Mouse (Mus musculus): ENCODE data around the gene Cntd1. TPM values are rescaled to one million over a fixed set of nuclear protein-coding genes. Genes with fewer than 3 reads are reported as not detected.

Cntd1 gene
- polyA plus RNA-seq, 1 experiment from 2014 or later = 0.67 TPM

DNA sequence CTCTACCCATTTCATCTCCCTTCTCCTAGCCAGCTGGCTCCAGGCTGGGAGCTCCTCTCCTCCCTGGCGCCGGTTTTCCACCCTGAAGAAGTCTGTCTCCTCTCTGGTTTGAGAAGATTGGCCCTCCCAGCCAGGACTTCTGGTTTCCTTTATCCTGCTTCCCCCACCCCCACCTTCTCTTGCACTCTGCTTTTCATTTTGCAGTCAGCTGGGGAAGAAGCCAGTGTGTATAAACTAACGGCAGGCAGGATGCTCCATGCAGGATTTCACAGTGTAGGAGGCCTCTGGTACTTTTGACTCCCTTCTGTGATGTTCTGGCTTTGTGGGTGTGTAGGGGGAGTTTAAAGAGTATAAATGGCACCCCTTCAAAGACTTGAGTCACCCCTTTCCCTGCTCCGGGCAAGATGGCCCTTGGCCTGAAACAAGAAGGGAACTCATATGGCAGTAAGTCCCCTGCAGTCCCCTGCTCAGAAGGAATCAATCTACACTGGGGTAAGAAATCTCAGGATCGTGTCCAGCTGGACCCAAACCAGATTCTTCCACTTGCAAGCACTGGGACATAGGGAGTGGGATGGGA is 40.7 kb upstream of the Cntd1 start:
- no peak overlapping the region for H3K9ac ChIP-seq
- ATAC-seq (ENCODE audit: insufficient read depth) = no peak
- no peak overlapping the region for H3K4me3 ChIP-seq (replicated peaks)
- H3K36me3 ChIP-seq (replicated peaks) = no peaks in the 10 kb centered on the region
- H3K27ac ChIP-seq (replicated peaks) = no peak overlapping the region
- H3K9me3 ChIP-seq (replicated peaks) = no peaks in the 10 kb centered on the region
- H3K4me2 ChIP-seq = no peak overlapping the region
- no peaks in the 10 kb centered on the region for H3K4me1 ChIP-seq (replicated peaks)
- 52% methylated on average over 5 of the region's 5 CpGs for WGBS (ENCODE audit: insufficient replicate concordance)
- peaks cover 45% of the 10 kb centered on the region for H3K27me3 ChIP-seq

DNA sequence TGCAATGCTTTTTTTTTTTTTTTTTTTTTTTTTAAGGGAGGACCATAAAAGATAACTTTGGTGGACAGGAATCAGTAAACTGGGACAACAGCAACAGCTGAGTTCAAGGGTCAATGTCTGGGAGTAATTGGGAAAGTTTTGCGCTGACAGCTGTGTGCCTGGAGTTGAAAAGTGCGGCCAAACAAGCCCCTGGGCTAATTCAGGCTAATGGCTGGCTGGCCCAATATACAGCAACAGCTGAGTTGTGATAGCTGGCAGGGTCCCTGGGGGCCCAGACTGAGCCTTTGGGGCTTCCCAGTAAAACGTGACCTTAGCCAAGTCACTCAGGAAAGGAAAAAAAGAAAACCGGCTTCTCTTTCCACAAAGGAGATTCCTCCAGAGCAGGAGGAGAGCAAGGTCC is 33.7 kb upstream of the Cntd1 start:
- Histone ChIP-seq H3K27ac (replicated peaks) (no peak overlapping the region), H3K9ac (no peak overlapping the region), H3K9me3 (replicated peaks) (no peaks in the 10 kb centered on the region), H3K36me3 (replicated peaks) (no peaks in the 10 kb centered on the region), H3K4me1 (replicated peaks) (peaks cover 32% of the 10 kb centered on the region), H3K4me2 (no peak overlapping the region), H3K27me3 (peaks cover 75% of the 10 kb centered on the region), H3K4me3 (replicated peaks) (no peak overlapping the region)
- 43% methylated on average over 4 of the region's 4 CpGs for WGBS (ENCODE audit: insufficient replicate concordance)
- no peak for ATAC-seq (ENCODE audit: insufficient read depth)

DNA sequence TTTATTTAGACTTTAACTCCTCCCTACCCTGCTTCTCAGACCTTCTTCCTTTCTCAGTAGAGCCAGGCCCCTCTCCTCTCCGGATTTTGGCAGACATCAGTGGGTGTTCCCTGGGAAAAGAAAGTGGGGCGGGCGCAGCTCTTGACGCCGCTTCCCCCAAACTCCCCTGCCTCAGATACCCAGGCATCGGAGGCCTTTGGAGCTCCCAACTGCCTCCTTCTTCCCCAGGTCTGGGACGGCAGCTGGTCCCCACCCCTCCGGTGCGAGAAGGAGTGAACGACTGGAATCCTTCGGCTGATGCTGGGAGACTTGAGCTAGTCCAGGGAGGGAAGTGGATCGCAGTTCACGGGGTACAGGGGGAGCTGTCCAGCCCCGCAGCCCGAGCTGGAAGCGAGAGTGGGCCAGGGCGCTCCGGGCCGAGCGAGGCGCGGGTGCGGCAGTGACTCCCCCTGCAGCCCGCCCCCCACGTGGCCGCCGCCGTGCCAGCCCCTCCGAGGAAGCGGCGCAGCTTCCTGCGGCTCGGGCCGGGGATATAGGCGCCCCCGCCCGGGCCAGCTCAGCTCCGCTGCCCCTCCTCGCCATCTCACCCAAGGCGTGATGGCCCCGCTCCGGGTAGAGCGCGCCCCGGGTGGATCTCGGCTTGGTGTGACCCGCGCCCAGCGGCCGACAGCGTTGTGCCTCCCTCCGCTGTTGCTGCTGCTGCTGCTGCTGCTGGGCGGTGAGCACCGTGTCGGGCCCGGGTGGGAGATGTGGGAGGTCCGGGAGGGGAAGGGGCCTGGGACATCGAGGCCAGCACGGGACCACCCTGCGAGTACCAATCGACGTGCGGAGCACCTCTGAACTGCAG is 32.7 kb upstream of the Cntd1 start, which contains the start of gene Ramp2:
TSS of gene Ramp2 (plus strand) at position 174 of the 847 bp plus-strand sequence.
- H3K4me1 ChIP-seq (replicated peaks) = peaks cover 32% of the 10 kb centered on the region
- H3K36me3 ChIP-seq (replicated peaks) = no peaks in the 10 kb centered on the region
- H3K4me2 ChIP-seq = peak within 1 kb of the TSS; percentile 74
- 2% methylated on average over 62 of the region's 63 CpGs for WGBS (ENCODE audit: insufficient replicate concordance)
- H3K27ac ChIP-seq (replicated peaks) = no peak within 1 kb of the TSS
- H3K4me3 ChIP-seq (replicated peaks) = peak within 1 kb of the TSS; percentile 51
- H3K9ac ChIP-seq = peak within 1 kb of the TSS; percentile 32; the same call in 1 of the 2 replicates
- no peaks in the 10 kb centered on the region for H3K9me3 ChIP-seq (replicated peaks)
- peak; percentile 25 for ATAC-seq (ENCODE audit: insufficient read depth)
- peaks cover 76% of the 10 kb centered on the region for H3K27me3 ChIP-seq

DNA sequence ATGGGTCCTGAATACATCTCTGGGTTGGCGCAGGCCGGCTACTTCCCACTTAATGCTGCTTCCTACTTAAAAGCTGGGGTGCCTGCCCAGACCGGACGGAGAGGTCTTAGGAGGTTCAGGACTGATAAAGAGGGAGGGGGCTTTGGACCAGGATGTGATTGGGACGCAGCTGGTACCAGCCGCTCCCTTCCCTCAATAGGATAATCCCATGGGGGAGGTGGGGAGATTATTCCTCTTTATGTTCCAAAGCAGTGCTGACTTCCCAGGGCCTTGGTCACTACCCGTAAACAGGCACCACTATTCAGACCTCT is 32.2 kb upstream of the Cntd1 start:
- Histone ChIP-seq H3K4me3 (replicated peaks) (peak overlapping the region; percentile 51), H3K4me1 (replicated peaks) (peaks cover 32% of the 10 kb centered on the region), H3K9ac (peak overlapping the region; percentile 32; the same call in 1 of the 2 replicates), H3K9me3 (replicated peaks) (no peaks in the 10 kb centered on the region), H3K36me3 (replicated peaks) (no peaks in the 10 kb centered on the region), H3K4me2 (peak overlapping the region; percentile 74), H3K27ac (replicated peaks) (no peak overlapping the region), H3K27me3 (peaks cover 79% of the 10 kb centered on the region)
- 0 out of 2 replicates have a peak, but pooled peaks have one; percentile 16 for ATAC-seq (ENCODE audit: insufficient read depth)
- 13% methylated on average over 7 of the region's 7 CpGs for WGBS (ENCODE audit: insufficient replicate concordance)

DNA sequence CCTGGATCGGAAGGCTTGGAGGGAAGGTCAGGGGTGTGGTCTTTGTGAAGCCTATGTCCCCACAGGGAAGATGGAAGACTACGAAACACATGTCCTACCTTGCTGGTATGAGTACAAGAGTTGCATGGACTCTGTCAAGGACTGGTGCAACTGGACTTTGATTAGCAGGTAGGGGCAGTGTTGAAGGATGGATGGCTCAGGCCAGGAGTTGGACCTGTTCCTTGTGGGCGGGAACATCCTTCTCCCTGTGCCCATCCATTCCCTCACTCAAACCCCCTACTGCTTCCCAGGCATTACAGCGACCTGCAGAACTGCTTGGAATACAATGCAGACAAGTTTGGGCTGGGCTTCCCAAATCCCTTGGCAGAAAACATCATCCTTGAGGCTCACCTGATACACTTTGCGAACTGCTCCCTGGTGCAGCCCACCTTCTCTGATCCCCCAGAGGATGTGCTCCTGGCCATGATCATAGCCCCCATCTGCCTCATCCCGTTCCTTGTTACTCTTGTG is 31.2 kb upstream of the Cntd1 start:
- H3K27ac ChIP-seq (replicated peaks) = no peak overlapping the region
- 69% methylated on average over 6 of the region's 6 CpGs for WGBS (ENCODE audit: insufficient replicate concordance)
- H3K9ac ChIP-seq = no peak overlapping the region
- H3K36me3 ChIP-seq (replicated peaks) = no peaks in the 10 kb centered on the region
- H3K4me2 ChIP-seq = peak overlapping the region; percentile 74; the same call in 1 of the 2 replicates
- no peak overlapping the region for H3K4me3 ChIP-seq (replicated peaks)
- peaks cover 37% of the 10 kb centered on the region for H3K4me1 ChIP-seq (replicated peaks)
- ATAC-seq (ENCODE audit: insufficient read depth) = no peak
- no peaks in the 10 kb centered on the region for H3K9me3 ChIP-seq (replicated peaks)
- peaks cover 70% of the 10 kb centered on the region for H3K27me3 ChIP-seq

DNA sequence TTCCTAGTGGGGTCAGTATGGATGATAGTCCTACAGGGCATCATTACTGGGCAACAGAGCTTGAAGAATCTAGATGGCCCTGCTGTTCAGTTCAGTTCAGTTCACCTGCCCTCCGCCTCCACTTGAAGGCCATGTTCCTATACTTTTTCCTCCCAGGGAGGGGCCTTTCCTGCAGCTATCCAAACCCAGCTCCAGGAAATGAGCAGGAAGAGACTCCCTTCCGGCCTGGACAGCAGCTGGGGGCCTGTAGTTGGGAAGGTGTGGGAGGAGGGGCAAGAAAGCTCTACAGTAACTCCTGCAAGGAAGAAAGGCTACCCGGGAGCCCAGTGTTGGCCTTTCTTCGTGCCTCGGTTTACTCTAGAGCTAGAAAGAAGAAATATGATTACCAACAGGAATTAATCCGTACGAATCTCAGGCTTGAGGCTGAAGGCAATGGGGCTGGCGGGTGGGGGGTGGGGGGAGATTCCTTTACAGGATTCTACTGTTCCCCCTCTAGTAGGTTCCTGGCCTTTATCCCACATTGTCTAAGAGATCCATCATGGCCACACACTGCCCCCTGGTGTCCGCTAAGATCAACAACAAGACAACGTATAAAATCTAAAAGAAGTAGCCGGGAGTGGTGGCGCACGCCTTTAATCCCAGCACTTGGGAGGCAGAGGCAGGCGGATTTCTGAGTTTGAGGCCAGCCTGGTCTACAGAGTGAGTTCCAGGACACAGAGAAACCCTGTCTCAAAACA is 30.4 kb upstream of the Cntd1 start:
- WGBS (ENCODE audit: insufficient replicate concordance) = 26% methylated on average over 14 of the region's 14 CpGs
- ATAC-seq (ENCODE audit: insufficient read depth) = no peak
- H3K4me2 ChIP-seq = no peak overlapping the region

DNA sequence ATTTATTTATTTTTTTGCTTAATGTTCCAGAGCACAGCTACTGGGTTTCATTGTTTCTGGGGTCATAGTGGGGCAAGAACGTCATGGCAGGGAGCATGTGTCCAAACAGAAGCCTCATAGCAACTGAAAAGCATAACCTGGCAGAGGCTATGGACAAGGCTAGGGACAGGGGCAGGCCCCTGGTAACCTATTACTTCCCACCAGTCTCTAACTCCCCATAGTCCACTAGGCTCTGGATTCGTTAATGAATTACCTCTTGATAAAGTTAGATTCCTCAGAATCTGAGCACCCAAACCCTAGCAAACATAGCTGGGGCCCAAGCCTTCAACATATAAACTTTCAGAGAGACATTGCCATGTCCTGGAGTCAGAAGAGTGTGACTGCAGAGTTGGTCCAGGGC is 27.8 kb upstream of the Cntd1 start:
- H3K27me3 ChIP-seq = peaks cover 35% of the 10 kb centered on the region
- H3K4me1 ChIP-seq (replicated peaks) = peaks cover 48% of the 10 kb centered on the region
- H3K4me2 ChIP-seq = no peak overlapping the region
- no peaks in the 10 kb centered on the region for H3K9me3 ChIP-seq (replicated peaks)
- peaks cover 4% of the 10 kb centered on the region for H3K36me3 ChIP-seq (replicated peaks)
- H3K9ac ChIP-seq = no peak overlapping the region
- no peak overlapping the region for H3K27ac ChIP-seq (replicated peaks)
- WGBS (ENCODE audit: insufficient replicate concordance) = 65% methylated on average over 2 of the region's 2 CpGs
- ATAC-seq (ENCODE audit: insufficient read depth) = no peak
- H3K4me3 ChIP-seq (replicated peaks) = no peak overlapping the region

More for the DNA sequence above, 30.4 kb upstream of the Cntd1 start:
- H3K27me3 ChIP-seq = peaks cover 61% of the 10 kb centered on the region
- peaks cover 44% of the 10 kb centered on the region for H3K4me1 ChIP-seq (replicated peaks)
- H3K4me3 ChIP-seq (replicated peaks) = no peak overlapping the region
- H3K9ac ChIP-seq = no peak overlapping the region
- no peak overlapping the region for H3K27ac ChIP-seq (replicated peaks)
- H3K9me3 ChIP-seq (replicated peaks) = no peaks in the 10 kb centered on the region
- no peaks in the 10 kb centered on the region for H3K36me3 ChIP-seq (replicated peaks)

DNA sequence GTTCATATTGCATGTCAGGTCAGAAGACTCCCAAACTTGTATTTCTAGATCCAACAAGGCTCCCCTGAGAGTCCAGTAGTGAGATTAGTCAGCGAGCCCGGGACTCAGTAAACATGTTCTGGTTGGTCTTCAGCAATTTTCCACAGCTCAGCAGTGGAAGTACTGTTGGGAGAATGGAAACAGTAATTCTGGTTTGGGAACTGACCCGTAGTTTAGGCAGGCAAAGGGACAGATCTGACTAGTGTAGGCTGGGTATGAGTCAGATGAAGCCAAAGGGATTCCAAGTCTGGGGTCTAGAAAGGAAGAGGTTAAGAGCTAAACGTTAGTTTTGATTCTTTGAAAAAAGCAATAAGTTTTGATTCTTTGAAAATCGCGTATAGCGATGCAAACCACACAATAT is 25.9 kb upstream of the Cntd1 start:
- Histone ChIP-seq H3K9ac (peak overlapping the region; percentile 92), H3K27me3 (peaks cover 16% of the 10 kb centered on the region), H3K9me3 (replicated peaks) (no peaks in the 10 kb centered on the region), H3K36me3 (replicated peaks) (peaks cover 17% of the 10 kb centered on the region), H3K27ac (replicated peaks) (peak overlapping the region; percentile 90), H3K4me2 (peak overlapping the region; percentile 84), H3K4me1 (replicated peaks) (peaks cover 54% of the 10 kb centered on the region), H3K4me3 (replicated peaks) (peak overlapping the region; percentile 88)
- 0 out of 2 replicates have a peak, but pooled peaks have one; percentile 16 for ATAC-seq (ENCODE audit: insufficient read depth)
- 9% methylated on average over 7 of the region's 7 CpGs for WGBS (ENCODE audit: insufficient replicate concordance)

DNA sequence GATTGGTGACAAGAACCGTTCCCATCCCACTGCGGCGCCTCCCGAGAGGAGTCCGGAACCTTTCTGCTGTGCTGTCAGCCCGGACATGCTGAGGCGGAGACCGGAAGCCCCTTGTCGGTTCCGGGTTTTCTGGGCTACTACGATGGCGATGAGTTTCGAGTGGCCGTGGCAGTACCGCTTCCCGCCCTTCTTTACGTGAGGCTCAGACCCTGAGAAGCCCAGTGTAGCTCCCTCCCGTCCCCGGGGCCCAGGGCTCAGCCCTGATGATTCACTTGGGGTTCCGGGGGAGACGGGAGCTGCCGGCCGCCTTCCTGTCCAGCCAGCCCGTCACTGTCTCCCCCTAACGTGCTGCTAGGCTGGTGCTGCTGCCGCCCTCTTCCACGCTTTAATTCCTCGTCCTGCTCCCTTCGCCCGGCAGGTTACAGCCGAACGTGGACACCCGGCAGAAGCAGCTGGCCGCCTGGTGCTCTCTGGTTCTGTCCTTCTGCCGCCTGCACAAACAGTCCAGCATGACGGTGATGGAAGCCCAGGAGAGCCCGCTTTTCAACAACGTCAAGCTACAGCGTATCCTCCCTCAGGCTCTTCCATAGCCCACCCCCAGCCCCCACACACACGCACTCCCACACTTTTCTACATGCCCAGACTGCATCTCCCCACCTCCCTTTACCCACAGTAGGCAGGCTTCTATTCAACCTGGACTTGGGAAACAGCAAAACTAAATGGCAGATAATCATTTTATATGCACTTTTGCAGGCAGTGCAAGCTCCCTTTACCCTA is 25.0 kb upstream of the Cntd1 start, which contains the start of gene Vps25:
TSS of gene Vps25 (plus strand) at position 95 of the 777 bp plus-strand sequence.
- ATAC-seq (ENCODE audit: insufficient read depth) = peak; percentile 82
- H3K27ac ChIP-seq (replicated peaks) = peak within 1 kb of the TSS; percentile 90
- no peaks in the 10 kb centered on the region for H3K9me3 ChIP-seq (replicated peaks)
- peaks cover 56% of the 10 kb centered on the region for H3K4me1 ChIP-seq (replicated peaks)
- H3K4me3 ChIP-seq (replicated peaks) = peak within 1 kb of the TSS; percentile 88
- WGBS (ENCODE audit: insufficient replicate concordance) = under 1% methylated on average over 40 of the region's 40 CpGs
- peak within 1 kb of the TSS; percentile 84 for H3K4me2 ChIP-seq
- peaks cover 24% of the 10 kb centered on the region for H3K36me3 ChIP-seq (replicated peaks)
- peaks cover 9% of the 10 kb centered on the region; the same call in 1 of the 2 replicates for H3K27me3 ChIP-seq
- peak within 1 kb of the TSS; percentile 92 for H3K9ac ChIP-seq

Data from liver, embryonic 15.5 days (tissue).